Mouse (Mus musculus) liver, embryonic 14.5 days (tissue): ENCODE measurements around the gene Mga. TPM values are rescaled to one million over a fixed set of nuclear protein-coding genes. Genes with fewer than 3 reads are reported as not detected.

Experiments used
- ATAC-seq: fragments of 200-750 bp; cut with Nextera tagmentation; 2 replicates; pipeline ENCODE4 v1.8.0; 2017; ENCODE audit warnings: moderate number of reproducible peaks, mild to moderate bottlenecking, moderate library complexity; ENCODE audit not compliant: insufficient read depth
- DNase-seq, 3 experiments: peaks; one replicate each; pipeline ENCODE4 v3.0.0-alpha.2; 2012 to 2013; ENCODE audit warnings: low read depth in 3 of 3, low spot score in 3 of 3
- H3K27ac ChIP-seq: fragments of 300-500 bp; sonication (generic); 2 replicates; pipeline ENCODE4 v1.5.1; 2014; ENCODE audit warnings: moderate library complexity, mild to moderate bottlenecking, control low read depth, inconsistent platforms
- H3K27me3 ChIP-seq: fragments of 300-500 bp; sonication (generic); 2 replicates; pipeline ENCODE4 v1.6.1; 2014; ENCODE audit warnings: mild to moderate bottlenecking, low read length, moderate library complexity; ENCODE audit not compliant: control insufficient read depth, insufficient read depth
- H3K36me3 ChIP-seq: fragments of 300-500 bp; sonication (generic); replicated peaks from 2 replicates; pipeline ENCODE4 v1.6.1; 2014; ENCODE audit warnings: low read depth; ENCODE audit not compliant: control insufficient read depth, insufficient read depth
- H3K4me1 ChIP-seq, 2 experiments: fragments of 200-500 bp in 1 of 2; fragments of 300-500 bp in 1 of 2; sonication (generic) in 1 of 2; replicated peaks; 2 replicates each; pipeline ENCODE4 v1.6.1; 2012 to 2014; ENCODE audit warnings: antibody characterized with exemption in 1 of 2, inconsistent platforms in 1 of 2, low read length in 1 of 2; ENCODE audit not compliant: control insufficient read depth in 2 of 2, insufficient read depth in 2 of 2
- H3K4me2 ChIP-seq: fragments of 300-500 bp; sonication (generic); 2 replicates; pipeline ENCODE4 v1.6.1; 2014; ENCODE audit warnings: low read depth, mild to moderate bottlenecking, control low read depth, moderate library complexity
- H3K4me3 ChIP-seq, 2 experiments: fragments of 200-500 bp in 1 of 2; fragments of 300-500 bp in 1 of 2; sonication (generic) in 1 of 2; 2 replicates each; pipeline ENCODE4 v1.5.1; 2012 to 2014; ENCODE audit warnings: low read depth in 2 of 2, low read length in 2 of 2, mild to moderate bottlenecking in 2 of 2, control low read depth in 1 of 2, inconsistent platforms in 1 of 2, moderate library complexity in 1 of 2; ENCODE audit not compliant: insufficient read depth in 1 of 2
- H3K9ac ChIP-seq: fragments of 300-500 bp; sonication (generic); replicated peaks from 2 replicates; pipeline ENCODE4 v1.6.1; 2014; ENCODE audit warnings: mild to moderate bottlenecking, control low read depth, moderate library complexity
- H3K9me3 ChIP-seq: fragments of 300-500 bp; sonication (generic); 2 replicates; pipeline ENCODE4 v1.6.1; 2016; ENCODE audit warnings: low read length, mixed read lengths; ENCODE audit not compliant: control insufficient read depth
- CTCF ChIP-seq: IDR thresholded peaks from 2 replicates; pipeline ENCODE4 v1.5.1; 2016; ENCODE audit warnings: antibody characterized with exemption, low read depth, control low read depth
- EP300 ChIP-seq: IDR thresholded peaks from 2 replicates; pipeline ENCODE4 v1.6.1; 2016; ENCODE audit warnings: antibody characterized with exemption, low read depth
- WGBS: fragments of 180-500 bp; shearing (Covaris S2); extraction: QIAGEN DNeasy Blood & Tissue Kit; methylation state at CpG from one replicate; pipeline ENCODE4 v1.1.7; 2014; ENCODE audit not compliant: insufficient replicate concordance; 5-methylcytosine and 5-hydroxymethylcytosine counted together
- microRNA-seq: library from miRNA; unstranded; fragments of <30 nt; microRNA quantifications from one replicate; pipeline ENCODE4, GENCODE M21; 2016
- polyA plus RNA-seq, 2 experiments: library from polyadenylated mRNA; depleted of rRNA in 1 of 2; stranded (reverse) in 1 of 2; unstranded in 1 of 2; fragments of >200 nt; fragmentation: Nextera tagmentation in 1 of 2; extraction: Ambion mirVana in 1 of 2; gene quantifications; 2 replicates each; pipeline versions ENCODE4 v1.2.1 to v1.2.3; 2012 to 2014

The Mga gene
- polyA plus RNA-seq, 2 experiments: 4.6 to 6.6 TPM

DNA sequence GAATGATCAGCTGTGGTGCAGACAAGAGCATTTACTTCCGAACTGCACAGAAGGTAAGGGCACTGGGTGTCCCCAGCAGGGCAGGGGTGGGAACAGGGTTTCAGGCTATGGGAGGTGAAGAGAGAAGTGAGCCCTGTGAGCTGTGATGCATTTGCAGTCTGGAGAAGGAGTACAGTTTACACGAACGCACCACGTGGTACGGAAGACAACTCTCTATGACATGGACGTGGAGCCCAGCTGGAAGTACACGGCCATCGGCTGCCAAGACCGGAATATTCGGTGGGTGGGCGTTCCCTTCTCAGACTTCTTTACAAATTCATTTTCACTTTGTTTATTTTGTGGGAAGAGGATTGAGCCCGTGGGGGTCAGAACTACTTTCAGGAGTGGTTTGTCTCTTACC lies 120.6 kb downstream of the Mga start:
- H3K4me3 ChIP-seq: no peak overlapping the region
- no peaks in the 10 kb centered on the region for H3K36me3 ChIP-seq
- no peak overlapping the region for H3K9ac ChIP-seq
- no peaks in the 10 kb centered on the region for H3K27me3 ChIP-seq
- peaks cover 10 to 12% of the 10 kb centered on the region in 2 experiments for H3K4me1 ChIP-seq
- TF ChIP-seq EP300: no peak
- no peak for TF ChIP-seq CTCF
- no peaks in the 10 kb centered on the region for H3K9me3 ChIP-seq
- DNase-seq (no peak), ATAC-seq (no peak)
- WGBS: 86% methylated on average over 12 of the region's 12 CpGs
- H3K4me2 ChIP-seq: no peak overlapping the region
- no peak overlapping the region for H3K27ac ChIP-seq

Small RNA genes within 50 kb of the gene (microRNA-seq; reads per million reads assigned to microRNA genes)
- gene Mir7665: not detected

Other genes starting within 250 kb of the Mga start
- 7.1 and 11.7 TPM in 2 replicates for gene Ndufaf1, start 234.4 kb upstream of the Mga start, polyA plus RNA-seq (2012; rRNA removed)
- 28.5 and 30.2 TPM in 2 replicates for gene Ndufaf1, start 234.4 kb upstream of the Mga start, polyA plus RNA-seq (2014; fragmentation: Nextera tagmentation; extraction: Ambion mirVana)
- gene Rtf1, start 222.2 kb upstream of the Mga start, polyA plus RNA-seq (2012; rRNA removed): 6.1 and 7.9 TPM in 2 replicates
- gene Rtf1, start 222.2 kb upstream of the Mga start, polyA plus RNA-seq (2014; fragmentation: Nextera tagmentation; extraction: Ambion mirVana): 6.6 and 9.0 TPM in 2 replicates
- 2.0 and 2.1 TPM in 2 replicates for gene Itpka, start 154.9 kb upstream of the Mga start, polyA plus RNA-seq (2012; rRNA removed)
- gene Itpka, start 154.9 kb upstream of the Mga start, polyA plus RNA-seq (2014; fragmentation: Nextera tagmentation; extraction: Ambion mirVana): 2.3 and 2.4 TPM in 2 replicates
- gene Ltk, start 136.8 kb upstream of the Mga start, polyA plus RNA-seq (2012; rRNA removed): 0.08 and 0.12 TPM in 2 replicates
- 0.05 and 0.06 TPM in 2 replicates for gene Ltk, start 136.8 kb upstream of the Mga start, polyA plus RNA-seq (2014; fragmentation: Nextera tagmentation; extraction: Ambion mirVana)
- 6.1 and 6.6 TPM in 2 replicates for gene Rpap1, start 109.7 kb upstream of the Mga start, polyA plus RNA-seq (2012; rRNA removed)
- 6.0 and 6.7 TPM in 2 replicates for gene Rpap1, start 109.7 kb upstream of the Mga start, polyA plus RNA-seq (2014; fragmentation: Nextera tagmentation; extraction: Ambion mirVana)
- gene Tyro3, start 99.5 kb upstream of the Mga start, polyA plus RNA-seq (2012; rRNA removed): 0.71 and 0.76 TPM in 2 replicates
- 0.65 and 0.73 TPM in 2 replicates for gene Tyro3, start 99.5 kb upstream of the Mga start, polyA plus RNA-seq (2014; fragmentation: Nextera tagmentation; extraction: Ambion mirVana)
- gene Mapkbp1, start 75.5 kb downstream of the Mga start, polyA plus RNA-seq (2012; rRNA removed): 1.0 and 1.1 TPM in 2 replicates
- gene Mapkbp1, start 75.5 kb downstream of the Mga start, polyA plus RNA-seq (2014; fragmentation: Nextera tagmentation; extraction: Ambion mirVana): 0.15 and 0.20 TPM in 2 replicates
- gene Jmjd7, start 130.3 kb downstream of the Mga start, polyA plus RNA-seq (2012; rRNA removed): 4.7 and 4.9 TPM in 2 replicates
- 5.0 and 6.9 TPM in 2 replicates for gene Jmjd7, start 130.3 kb downstream of the Mga start, polyA plus RNA-seq (2014; fragmentation: Nextera tagmentation; extraction: Ambion mirVana)
- gene Gm28042, start 130.3 kb downstream of the Mga start, polyA plus RNA-seq (2012; rRNA removed): 1.5 and 1.6 TPM in 2 replicates
- gene Gm28042, start 130.3 kb downstream of the Mga start, polyA plus RNA-seq (2014; fragmentation: Nextera tagmentation; extraction: Ambion mirVana): 0.35 TPM in 1 of 2 replicates, not detected in the other
- 1.1 and 1.3 TPM in 2 replicates for gene Pla2g4b, start 136.2 kb downstream of the Mga start, polyA plus RNA-seq (2012; rRNA removed)
- gene Pla2g4b, start 136.2 kb downstream of the Mga start, polyA plus RNA-seq (2014; fragmentation: Nextera tagmentation; extraction: Ambion mirVana): 0.11 and 0.13 TPM in 2 replicates